Mouse (Mus musculus) thymus, postnatal 4 days (tissue): ENCODE measurements around the gene Lonp1.
"Not testable (repeated sequence)": the region's sequence is repeated elsewhere in the genome, so short reads cannot be mapped to it uniquely, and the experiment has no call there.

ENCODE experiments used
- DNase-seq: peaks from one replicate; pipeline ENCODE4 v3.0.0; 2021

The Lonp1 gene

GRCm38 (mm10) chr17:56617628-56618027, 9.1 kb downstream of the Lonp1 start:
- no peak for DNase-seq

GRCm38 (mm10) chr17:56616725-56617124, 10.0 kb downstream of the Lonp1 start:
- no peak for DNase-seq

- no peak for DNase-seq
Observed at GRCm38 (mm10) chr17:56615792-56616191, 10.9 kb downstream of the Lonp1 start.

GRCm38 (mm10) chr17:56615136-56615784, 11.4 kb downstream of the Lonp1 start:
- no peak for DNase-seq

GRCm38 (mm10) chr17:56614391-56615135, 12.1 kb downstream of the Lonp1 start:
- no peak for DNase-seq

GRCm38 (mm10) chr17:56613893-56614292, 12.8 kb downstream of the Lonp1 start:
- peak; percentile 62 for DNase-seq

GRCm38 (mm10) chr17:56613236-56613844, 13.3 kb downstream of the Lonp1 start, which contains the start of gene Rpl36:
Rpl36 (plus strand) TSS chr17:56613416.
- DNase-seq = peak; percentile 95

GRCm38 (mm10) chr17:56612565-56612939, 14.1 kb downstream of the Lonp1 start:
- not testable (repeated sequence) for DNase-seq

GRCm38 (mm10) chr17:56611861-56612564, 14.7 kb downstream of the Lonp1 start:
- peak; percentile 63 for DNase-seq

GRCm38 (mm10) chr17:56611323-56611722, 15.4 kb downstream of the Lonp1 start:
- DNase-seq = no peak

GRCm38 (mm10) chr17:56609452-56610171, 17.1 kb downstream of the Lonp1 start, which contains the start of gene 2410015M20Rik:
2410015M20Rik (minus strand) TSS chr17:56609771.
- peak; percentile 93 for DNase-seq

GRCm38 (mm10) chr17:56608699-56609098, 18.0 kb downstream of the Lonp1 start:
- no peak for DNase-seq

- no peak for DNase-seq
Observed at GRCm38 (mm10) chr17:56607521-56608062, 19.1 kb downstream of the Lonp1 start.

GRCm38 (mm10) chr17:56605431-56605830, 21.3 kb downstream of the Lonp1 start:
- DNase-seq = no peak

GRCm38 (mm10) chr17:56604422-56604821, 22.3 kb downstream of the Lonp1 start:
- DNase-seq = no peak

GRCm38 (mm10) chr17:56604070-56604380, 22.7 kb downstream of the Lonp1 start:
- no peak for DNase-seq

GRCm38 (mm10) chr17:56603186-56604069, 23.3 kb downstream of the Lonp1 start:
- no peak for DNase-seq

- DNase-seq = no peak
Observed at GRCm38 (mm10) chr17:56593527-56594271, 33.0 kb downstream of the Lonp1 start.

- DNase-seq = no peak
Observed at GRCm38 (mm10) chr17:56592553-56592952, 34.1 kb downstream of the Lonp1 start.

GRCm38 (mm10) chr17:56588921-56589320, 37.8 kb downstream of the Lonp1 start:
- no peak for DNase-seq

- no peak for DNase-seq
Observed at GRCm38 (mm10) chr17:56587773-56588172, 38.9 kb downstream of the Lonp1 start.
